Comparison of ENCODE assay signal across 23 mouse cellular contexts in genomic region chr13:82265170-82265569, GRCm38 (mm10).
DNase-seq lines count a peak whose midpoint lies in the region; ATAC-seq and TF ChIP-seq lines count a peak whose summit lies in the region.
"Had no signal": no experiment of that assay in that cellular context is flagged by ENCODE, and none has a peak within 500 bp of the region (broad histone marks: within the 10 kb centered on the region; RNA-seq: fewer than 3 reads in every experiment).

No protein-coding gene starts in this region.

- H3K9ac ChIP-seq in forebrain, embryonic 14.5 days (ENCODE audit: low read length), result no peak overlapping the region
- H3K9ac ChIP-seq in forebrain, embryonic 15.5 days (replicated peaks), result no peak overlapping the region
- H3K9ac ChIP-seq in hindbrain, embryonic 16.5 days (ENCODE audit: low read depth, low read length), result no peak overlapping the region
- H3K9ac ChIP-seq: embryonic facial prominence, embryonic 13.5 days; heart, embryonic 15.5 days; hindbrain, embryonic 15.5 days had no signal

- no peak overlapping the region for H3K4me2 ChIP-seq in forebrain, embryonic 14.5 days (ENCODE audit: low read length)
- no peak overlapping the region for H3K4me2 ChIP-seq in forebrain, embryonic 15.5 days (replicated peaks)
- H3K4me2 ChIP-seq in hindbrain, embryonic 16.5 days (ENCODE audit: low read length), result no peak overlapping the region
- H3K4me2 ChIP-seq: embryonic facial prominence, embryonic 13.5 days; heart, embryonic 11.5 days; heart, embryonic 15.5 days; hindbrain, embryonic 15.5 days had no signal

- TF ChIP-seq CTCF in left cerebral cortex, adult 2 months (IDR thresholded peaks at IDR 0.05), result no peak

- no peak overlapping the region for H3K4me3 ChIP-seq in forebrain, embryonic 14.5 days (ENCODE audit: low read depth, low read length)
- H3K4me3 ChIP-seq in forebrain, embryonic 15.5 days, result no peak overlapping the region
- no peak overlapping the region for H3K4me3 ChIP-seq in hindbrain, embryonic 16.5 days (ENCODE audit: low read length)
- H3K4me3 ChIP-seq in hindbrain, embryonic 10.5 days, result no peak overlapping the region
- H3K4me3 ChIP-seq in left cerebral cortex, adult 2 months, result no peak overlapping the region
- H3K4me3 ChIP-seq: embryonic facial prominence, embryonic 13.5 days; heart, embryonic 15.5 days; hindbrain, embryonic 15.5 days had no signal

- H3K27me3 ChIP-seq in forebrain, embryonic 14.5 days (replicated peaks; ENCODE audit: control insufficient read depth, insufficient read depth, low read length), result no peaks in the 10 kb centered on the region
- H3K27me3 ChIP-seq in forebrain, embryonic 15.5 days, result no peaks in the 10 kb centered on the region
- H3K27me3 ChIP-seq in hindbrain, embryonic 16.5 days (replicated peaks; ENCODE audit: control insufficient read depth, insufficient read depth, low read length), result no peaks in the 10 kb centered on the region
- H3K27me3 ChIP-seq in hindbrain, embryonic 10.5 days (ENCODE audit: insufficient read depth, poor library complexity, severe bottlenecking), result no peaks in the 10 kb centered on the region
- H3K27me3 ChIP-seq: embryonic facial prominence, embryonic 13.5 days; heart, embryonic 15.5 days; hindbrain, embryonic 15.5 days; Patski had no signal

- H3K36me3 ChIP-seq in forebrain, embryonic 14.5 days (ENCODE audit: control insufficient read depth, insufficient read depth, low read length), result no peaks in the 10 kb centered on the region
- no peaks in the 10 kb centered on the region for H3K36me3 ChIP-seq in forebrain, embryonic 15.5 days
- H3K36me3 ChIP-seq in hindbrain, embryonic 16.5 days (ENCODE audit: control insufficient read depth, insufficient read depth, low read length), result no peaks in the 10 kb centered on the region
- no peaks in the 10 kb centered on the region for H3K36me3 ChIP-seq in hindbrain, embryonic 10.5 days
- H3K36me3 ChIP-seq: embryonic facial prominence, embryonic 13.5 days; heart, embryonic 15.5 days; hindbrain, embryonic 15.5 days had no signal

- no peak overlapping the region for H3K27ac ChIP-seq in forebrain, embryonic 14.5 days (ENCODE audit: low read depth, low read length)
- no peak overlapping the region for H3K27ac ChIP-seq in forebrain, embryonic 15.5 days (replicated peaks)
- H3K27ac ChIP-seq in hindbrain, embryonic 16.5 days (ENCODE audit: low read depth, low read length), result no peak overlapping the region
- no peak overlapping the region for H3K27ac ChIP-seq in hindbrain, embryonic 10.5 days
- H3K27ac ChIP-seq in left cerebral cortex, adult 2 months, result no peak overlapping the region
- H3K27ac ChIP-seq: embryonic facial prominence, embryonic 13.5 days; heart, embryonic 15.5 days; hindbrain, embryonic 15.5 days had no signal

- WGBS in forebrain, embryonic 14.5 days, result 17% methylated on average over 3 of the region's 3 CpGs
- 19% methylated on average over 3 of the region's 3 CpGs for WGBS in forebrain, embryonic 15.5 days
- 52% methylated on average over 3 of the region's 3 CpGs for WGBS in hindbrain, embryonic 16.5 days
- WGBS in hindbrain, embryonic 10.5 days, result 65% methylated on average over 3 of the region's 3 CpGs

- no peak for ATAC-seq in forebrain, embryonic 14.5 days
- ATAC-seq in forebrain, embryonic 15.5 days (replicated peaks), result no peak
- ATAC-seq in hindbrain, embryonic 16.5 days, result 0 out of 2 replicates have a peak, but pooled peaks have one; percentile 42
- ATAC-seq: activated CD4-positive, CD25-positive, alpha-beta regulatory T cell, adult 4 months; inflammation-experienced regulatory T-cells, adult 6 months; intestine, postnatal 0 days; Patski had no signal

- peak; percentile 19 for DNase-seq in forebrain, embryonic 14.5 days (ENCODE audit: low spot score)
- no peak for DNase-seq in hindbrain, embryonic 10.5 days (ENCODE audit: low spot score)
- DNase-seq in retina, postnatal 1 day, result peak; percentile 7
- DNase-seq in retina, embryonic 14.5 days (ENCODE audit: low spot score), result no peak
- no peak for DNase-seq in left cerebral cortex, adult 2 months (ENCODE audit: extremely low spot score in 1 of 2, low spot score in 2 of 2)
- no peak for DNase-seq in adrenal gland, postnatal 14 days
- DNase-seq: adrenal gland, postnatal 36 days; cerebellum, adult 11-12 months; cerebellum, adult 9-10 months; cerebellum, postnatal 25 days; gastrocnemius, postnatal 10 days; heart, adult 18-20 months; heart, postnatal 14 days had no signal

- no peaks in the 10 kb centered on the region for H3K9me3 ChIP-seq in forebrain, embryonic 14.5 days (replicated peaks; ENCODE audit: control insufficient read depth, low read length)
- no peaks in the 10 kb centered on the region for H3K9me3 ChIP-seq in forebrain, embryonic 15.5 days
- H3K9me3 ChIP-seq in hindbrain, embryonic 16.5 days (ENCODE audit: control insufficient read depth, low read length), result no peaks in the 10 kb centered on the region
- H3K9me3 ChIP-seq in hindbrain, embryonic 10.5 days, result no peaks in the 10 kb centered on the region
- H3K9me3 ChIP-seq: embryonic facial prominence, embryonic 13.5 days; heart, embryonic 15.5 days; hindbrain, embryonic 15.5 days had no signal

- intact Hi-C loops in left cerebral cortex, adult 2 months (cut with DNase I), result no loop called here

- no peaks in the 10 kb centered on the region for H3K4me1 ChIP-seq in forebrain, embryonic 14.5 days (ENCODE audit: control insufficient read depth, insufficient read depth, low read length)
- H3K4me1 ChIP-seq in forebrain, embryonic 15.5 days, result peaks cover 4% of the 10 kb centered on the region; the same call in 1 of the 2 replicates
- H3K4me1 ChIP-seq in hindbrain, embryonic 16.5 days (ENCODE audit: control insufficient read depth, insufficient read depth, low read depth, low read length), result no peaks in the 10 kb centered on the region
- no peaks in the 10 kb centered on the region for H3K4me1 ChIP-seq in hindbrain, embryonic 10.5 days (replicated peaks)
- H3K4me1 ChIP-seq: heart, embryonic 15.5 days; hindbrain, embryonic 15.5 days had no signal

Comparison
In these comparisons a context has a peak if more than half of its experiments do, and no peak if none do; other contexts are left out.
1. DNase-seq: peak in forebrain, embryonic 14.5 days (single experiment) and retina, postnatal 1 day (single experiment); none in hindbrain, embryonic 10.5 days (single experiment), retina, embryonic 14.5 days (single experiment), left cerebral cortex, adult 2 months (0 of 2) and adrenal gland, postnatal 14 days (single experiment).